21 mouse cellular contexts compared by ENCODE assay signal in genomic region chr8:100733927-100734326, GRCm38 (mm10).
DNase-seq lines count a peak whose midpoint lies in the region; TF ChIP-seq lines count a peak whose summit lies in the region.
"Had no signal": no experiment of that assay in that cellular context is flagged by ENCODE, and none has a peak within 500 bp of the region (broad histone marks: within the 10 kb centered on the region; RNA-seq: fewer than 3 reads in every experiment).

No protein-coding gene starts in this region.

- no peaks in the 10 kb centered on the region for H3K27me3 ChIP-seq in heart, embryonic 10.5 days (ENCODE audit: insufficient read depth, poor library complexity, severe bottlenecking)
- H3K27me3 ChIP-seq: heart, embryonic 13.5 days; limb, embryonic 12.5 days; neural tube, embryonic 13.5 days; stomach, embryonic 15.5 days had no signal

- no peak overlapping the region for H3K27ac ChIP-seq in layer of hippocampus, adult 2 months
- no peak overlapping the region for H3K27ac ChIP-seq in heart, embryonic 10.5 days
- H3K27ac ChIP-seq: heart, embryonic 13.5 days; limb, embryonic 12.5 days; liver, embryonic 14.5 days; neural tube, embryonic 13.5 days; stomach, embryonic 15.5 days had no signal

- peak; percentile 42 for TF ChIP-seq CTCF in layer of hippocampus, adult 2 months (conservative IDR thresholded peaks at IDR 0.05)

- intact Hi-C loops in gastrocnemius, postnatal 36 days (cut with DNase I), result no loop called here

- WGBS in heart, embryonic 10.5 days, result 75% methylated on average over 4 of the region's 4 CpGs

- no peaks in the 10 kb centered on the region for H3K36me3 ChIP-seq in heart, embryonic 10.5 days
- H3K36me3 ChIP-seq: heart, embryonic 13.5 days; limb, embryonic 12.5 days; neural tube, embryonic 13.5 days; stomach, embryonic 15.5 days had no signal

- no peaks in the 10 kb centered on the region for H3K4me1 ChIP-seq in heart, embryonic 10.5 days
- H3K4me1 ChIP-seq: heart, embryonic 13.5 days; limb, embryonic 12.5 days; neural tube, embryonic 13.5 days; stomach, embryonic 15.5 days had no signal

- H3K9me3 ChIP-seq in heart, embryonic 10.5 days, result no peaks in the 10 kb centered on the region
- H3K9me3 ChIP-seq: heart, embryonic 13.5 days; limb, embryonic 12.5 days; neural tube, embryonic 13.5 days; stomach, embryonic 15.5 days had no signal

- H3K4me3 ChIP-seq in layer of hippocampus, adult 2 months, result no peak overlapping the region
- no peak overlapping the region for H3K4me3 ChIP-seq in heart, embryonic 10.5 days
- H3K4me3 ChIP-seq: heart, embryonic 13.5 days; limb, embryonic 12.5 days; neural tube, embryonic 13.5 days; stomach, embryonic 15.5 days had no signal

- DNase-seq in adrenal gland, postnatal 10 days, result peak; percentile 2
- no peak for DNase-seq in adrenal gland, postnatal 14 days
- no peak for DNase-seq in layer of hippocampus, adult 2 months (ENCODE audit: low spot score in 2 of 2)
- no peak for DNase-seq in layer of hippocampus, postnatal 14 days (ENCODE audit: low spot score in 2 of 2)
- peak; percentile 45 for DNase-seq in R1 (ENCODE audit: low read depth, low spot score)
- DNase-seq in retina, embryonic 14.5 days (ENCODE audit: low spot score), result peak; percentile 9
- no peak for DNase-seq in gastrocnemius, postnatal 36 days
- no peak for DNase-seq in heart, embryonic 10.5 days (ENCODE audit: low spot score)
- DNase-seq: cerebellum, adult 9-10 months; heart, adult 11 months; heart, postnatal 4 days; kidney, adult 8-10 months; midbrain, embryonic 14.5 days; right cerebral cortex, postnatal 14 days; spleen, adult 18-20 months; thymus, adult 2 months had no signal

Comparison
In these comparisons a context has a peak if more than half of its experiments do, and no peak if none do; other contexts are left out.
1. DNase-seq: peak in adrenal gland, postnatal 10 days (single experiment), R1 (single experiment) and retina, embryonic 14.5 days (single experiment); none in adrenal gland, postnatal 14 days (single experiment), layer of hippocampus, adult 2 months (0 of 2), layer of hippocampus, postnatal 14 days (0 of 2), gastrocnemius, postnatal 36 days (0 of 2) and heart, embryonic 10.5 days (single experiment).